Mouse (Mus musculus) kidney, adult 2 months (tissue): ENCODE data around the gene Tpt1.

ENCODE experiments used
- CTCF ChIP-seq: fragments of 200-500 bp; conservative IDR thresholded peaks from 2 replicates; pipeline ENCODE4 v1.5.1; 2011; ENCODE audit warnings: low read depth, mild to moderate bottlenecking, control low read depth, low read length, moderate library complexity, mixed read lengths; ENCODE audit not compliant: insufficient read depth, insufficient read length
- POLR2A ChIP-seq: fragments of 200-500 bp; IDR thresholded peaks from one replicate; pipeline ENCODE4 v1.6.1; 2011; ENCODE audit warnings: low read depth, low read length, control low read depth

- no peak for TF ChIP-seq POLR2A
- TF ChIP-seq CTCF: no peak
Observed at GRCm38 (mm10) chr14:75837048-75837916, 7.6 kb upstream of the Tpt1 start.
